Mouse (Mus musculus) ES-CJ7 (cell line): ENCODE measurements around the gene Treml2.

Experiments used
- DNase-seq: peaks from one replicate; pipeline ENCODE4 v3.0.0; 2011; ENCODE audit warnings: low read depth, low spot score

Treml2 gene

GRCm38 (mm10) chr17:48299203-48299602, at the start of gene Treml2:
Treml2 (plus strand) TSS chr17:48299498.
- peak; percentile 76 for DNase-seq

- no peak for DNase-seq
Measured at GRCm38 (mm10) chr17:48249501-48249900, 49.8 kb upstream of the Treml2 start.

- DNase-seq: no peak
Measured at GRCm38 (mm10) chr17:48250631-48251030, 48.7 kb upstream of the Treml2 start.

GRCm38 (mm10) chr17:48256575-48256974, 42.7 kb upstream of the Treml2 start:
- no peak for DNase-seq

- DNase-seq: no peak
Measured at GRCm38 (mm10) chr17:48261868-48262267, 37.4 kb upstream of the Treml2 start.

- DNase-seq: no peak
Measured at GRCm38 (mm10) chr17:48263741-48264362, 35.4 kb upstream of the Treml2 start, which contains the start of gene Treml4. Treml4 (plus strand) TSS chr17:48264295.

- DNase-seq: no peak
Measured at GRCm38 (mm10) chr17:48264662-48265061, 34.6 kb upstream of the Treml2 start.

GRCm38 (mm10) chr17:48266138-48266537, 33.2 kb upstream of the Treml2 start:
- no peak for DNase-seq

GRCm38 (mm10) chr17:48266610-48267304, 32.5 kb upstream of the Treml2 start:
- DNase-seq: no peak

GRCm38 (mm10) chr17:48267591-48267990, 31.7 kb upstream of the Treml2 start:
- no peak for DNase-seq

- no peak for DNase-seq
Measured at GRCm38 (mm10) chr17:48268276-48268675, 31.0 kb upstream of the Treml2 start.

- no peak for DNase-seq
Measured at GRCm38 (mm10) chr17:48269833-48270232, 29.5 kb upstream of the Treml2 start.

- no peak for DNase-seq
Measured at GRCm38 (mm10) chr17:48272158-48272557, 27.1 kb upstream of the Treml2 start.

GRCm38 (mm10) chr17:48272598-48272997, 26.7 kb upstream of the Treml2 start:
- DNase-seq: no peak

- DNase-seq: no peak
Measured at GRCm38 (mm10) chr17:48274098-48274497, 25.2 kb upstream of the Treml2 start.

- peak; percentile 89 for DNase-seq
Measured at GRCm38 (mm10) chr17:48274885-48275284, 24.4 kb upstream of the Treml2 start.

- no peak for DNase-seq
Measured at GRCm38 (mm10) chr17:48275736-48276135, 23.6 kb upstream of the Treml2 start.

- DNase-seq: no peak
Measured at GRCm38 (mm10) chr17:48278381-48278780, 20.9 kb upstream of the Treml2 start.

- DNase-seq: no peak
Measured at GRCm38 (mm10) chr17:48279002-48279401, 20.3 kb upstream of the Treml2 start.

GRCm38 (mm10) chr17:48280943-48281738, 18.2 kb upstream of the Treml2 start:
- DNase-seq: no peak

- DNase-seq: no peak
Measured at GRCm38 (mm10) chr17:48281739-48282085, 17.6 kb upstream of the Treml2 start.

GRCm38 (mm10) chr17:48286765-48287164, 12.5 kb upstream of the Treml2 start:
- DNase-seq: peak; percentile 54

GRCm38 (mm10) chr17:48287276-48287675, 12.0 kb upstream of the Treml2 start:
- DNase-seq: no peak
